Mouse (Mus musculus): ENCODE measurements around the gene Arhgap8.

DNA sequence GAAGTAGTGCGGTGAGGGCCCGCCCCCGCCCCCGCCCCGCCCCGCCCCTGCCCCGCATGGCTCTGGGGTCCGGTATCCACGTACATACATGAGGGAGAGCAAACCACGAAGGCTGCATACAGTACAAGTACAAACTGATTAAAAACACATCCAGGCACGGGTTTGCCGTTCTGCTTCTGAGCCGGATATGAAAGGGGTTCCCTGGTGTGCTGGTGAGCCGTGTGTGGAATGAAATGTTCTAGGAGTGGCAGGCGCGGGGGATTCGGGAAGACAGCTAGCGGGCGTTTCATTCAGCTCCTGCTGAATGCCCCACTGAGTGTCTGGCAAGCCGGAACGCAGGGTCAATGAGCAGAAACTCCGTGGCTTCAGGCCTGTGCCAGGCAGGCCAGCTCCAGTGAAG, 36.6 kb downstream of the Arhgap8 start:
- TF ChIP-seq CTCF (IDR thresholded peaks at IDR 0.05; ENCODE audit: borderline replicate concordance, insufficient read depth, low read depth, low read length) (no peak), POLR2A (IDR thresholded peaks at IDR 0.05; ENCODE audit: borderline replicate concordance, insufficient read depth, low read length) (no peak)

All from cerebellum, adult 2 months (tissue).